Mouse (Mus musculus) heart, embryonic 12.5 days (tissue): Measurements from ENCODE around the gene Cbx1. TPM values are rescaled to one million over a fixed set of nuclear protein-coding genes. Genes with fewer than 3 reads are reported as not detected.
A peak's percentile ranks its signal among the peaks of the same experiment; 100 is the strongest.

Source experiments
- ATAC-seq: fragments of 200-750 bp; cut with Nextera tagmentation; 2 replicates; pipeline ENCODE4 v1.8.0; 2017; ENCODE audit warnings: moderate TSS enrichment, moderate library complexity; ENCODE audit not compliant: insufficient number of reproducible peaks, low FRiP score
- H3K27ac ChIP-seq: fragments of 300-500 bp; sonication (generic); 2 replicates; pipeline ENCODE4 v1.5.1; 2016; ENCODE audit warnings: mild to moderate bottlenecking, moderate library complexity; ENCODE audit not compliant: poor library complexity, severe bottlenecking
- H3K27me3 ChIP-seq: fragments of 300-500 bp; sonication (generic); replicated peaks from 2 replicates; pipeline ENCODE4 v1.6.1; 2016; ENCODE audit warnings: mild to moderate bottlenecking, moderate library complexity
- H3K36me3 ChIP-seq: fragments of 300-500 bp; sonication (generic); 2 replicates; pipeline ENCODE4 v1.6.1; 2016; ENCODE audit warnings: mild to moderate bottlenecking, moderate library complexity
- H3K4me1 ChIP-seq: fragments of 300-500 bp; sonication (generic); replicated peaks from 2 replicates; pipeline ENCODE4 v1.6.1; 2016; ENCODE audit warnings: mild to moderate bottlenecking
- H3K4me2 ChIP-seq: fragments of 300-500 bp; sonication (generic); 2 replicates; pipeline ENCODE4 v1.6.1; 2016; ENCODE audit warnings: mild to moderate bottlenecking, moderate library complexity
- H3K4me3 ChIP-seq: fragments of 300-500 bp; sonication (generic); 2 replicates; pipeline ENCODE4 v1.5.1; 2016; ENCODE audit warnings: mild to moderate bottlenecking
- H3K9ac ChIP-seq: fragments of 300-500 bp; sonication (generic); 2 replicates; pipeline ENCODE4 v1.6.1; 2016; ENCODE audit warnings: mild to moderate bottlenecking, moderate library complexity
- H3K9me3 ChIP-seq: fragments of 300-500 bp; sonication (generic); replicated peaks from 2 replicates; pipeline ENCODE4 v1.6.1; 2016; ENCODE audit warnings: mild to moderate bottlenecking, moderate library complexity
- WGBS: fragments of 180-500 bp; shearing (Covaris S2); methylation state at CpG from one replicate; pipeline ENCODE4 v1.1.7; 2016; 5-methylcytosine and 5-hydroxymethylcytosine counted together
- polyA plus RNA-seq: library from polyadenylated mRNA; unstranded; fragments of >200 nt; fragmentation: Nextera tagmentation; extraction: Ambion mirVana; gene quantifications from 2 replicates; pipeline ENCODE4 v1.2.1, GENCODE M21; 2016

The Cbx1 gene
- polyA plus RNA-seq, 1 experiment from 2014 or later, result 57.9 TPM

DNA sequence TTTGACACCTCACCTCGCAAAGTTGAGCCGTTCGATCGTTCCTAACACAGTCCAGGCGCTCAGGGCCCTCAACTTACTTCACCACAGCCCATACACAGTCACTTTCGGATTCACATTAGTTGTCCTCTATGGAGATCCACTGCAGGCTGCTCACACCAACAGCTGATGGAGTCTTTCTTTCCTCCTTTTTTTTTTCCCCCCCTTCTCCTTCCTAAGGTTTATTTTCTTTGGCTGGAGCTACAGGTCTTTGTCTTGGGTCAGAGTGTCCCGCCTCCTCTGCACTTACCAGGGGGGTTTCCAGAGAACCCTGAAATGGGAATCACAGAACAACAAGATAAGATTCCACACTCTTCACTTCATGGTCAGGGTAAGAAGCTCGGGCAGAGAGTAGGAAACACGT lies 39.0 kb downstream of the Cbx1 start:
- H3K4me1 ChIP-seq, result peaks cover 58% of the 10 kb centered on the region
- no peak for ATAC-seq
- H3K4me3 ChIP-seq, result peak overlapping the region; percentile 32
- H3K9me3 ChIP-seq, result no peaks in the 10 kb centered on the region
- no peaks in the 10 kb centered on the region for H3K27me3 ChIP-seq
- H3K9ac ChIP-seq, result peak overlapping the region; percentile 64
- peak overlapping the region; percentile 78 for H3K27ac ChIP-seq
- peak overlapping the region; percentile 99 for H3K4me2 ChIP-seq
- 51% methylated on average over 9 of the region's 9 CpGs for WGBS
- peaks cover 22% of the 10 kb centered on the region for H3K36me3 ChIP-seq

DNA sequence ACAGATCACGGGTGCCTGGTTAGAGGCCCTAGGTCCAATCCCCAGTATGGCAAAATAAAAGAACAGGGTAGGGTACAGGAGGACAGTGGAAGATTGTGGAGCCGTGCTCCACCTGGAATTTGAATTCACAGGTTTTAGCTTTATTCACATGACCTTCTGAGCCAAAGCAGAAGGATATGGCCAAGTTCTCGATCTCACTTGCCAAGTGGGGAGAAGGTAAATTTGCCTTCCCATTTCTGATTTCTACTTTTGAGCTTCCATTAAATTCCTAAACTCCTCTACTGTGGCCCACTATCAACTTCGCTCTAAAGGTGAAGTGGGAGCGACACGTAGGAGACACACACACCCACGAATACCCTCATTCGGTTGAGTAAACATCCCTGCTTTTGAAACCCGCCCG lies 40.0 kb downstream of the Cbx1 start:
- WGBS, result 10% methylated on average over 10 of the region's 10 CpGs
- Histone ChIP-seq H3K36me3 (peaks cover 21% of the 10 kb centered on the region), H3K4me3 (peak overlapping the region; percentile 83), H3K27ac (peak overlapping the region; percentile 100), H3K4me1 (peaks cover 48% of the 10 kb centered on the region), H3K4me2 (peak overlapping the region; percentile 92), H3K9ac (peak overlapping the region; percentile 94), H3K27me3 (no peaks in the 10 kb centered on the region), H3K9me3 (no peaks in the 10 kb centered on the region)
- no peak for ATAC-seq

DNA sequence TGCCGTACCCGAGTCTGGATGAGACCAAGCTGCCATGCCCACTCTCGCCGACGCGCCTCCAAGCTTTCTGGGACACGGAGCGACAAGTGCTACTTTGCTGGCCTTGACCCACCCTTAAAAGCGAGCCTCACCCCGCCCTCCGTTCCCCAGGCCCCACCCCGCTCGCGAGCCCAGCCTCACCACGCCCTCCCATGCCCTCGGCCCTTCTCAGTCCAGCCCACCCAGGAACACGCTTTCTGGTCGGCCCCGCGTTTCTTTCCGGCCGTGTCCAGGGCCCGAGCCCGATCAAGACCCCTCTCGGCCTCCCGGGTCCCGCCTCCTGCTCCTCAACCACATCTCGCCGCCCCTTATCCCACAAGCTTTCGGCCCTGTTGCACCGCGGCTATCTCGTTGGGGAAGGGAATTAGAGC lies 40.5 kb downstream of the Cbx1 start:
- WGBS, result under 1% methylated on average over 32 of the region's 33 CpGs
- peaks cover 21% of the 10 kb centered on the region for H3K36me3 ChIP-seq

DNA sequence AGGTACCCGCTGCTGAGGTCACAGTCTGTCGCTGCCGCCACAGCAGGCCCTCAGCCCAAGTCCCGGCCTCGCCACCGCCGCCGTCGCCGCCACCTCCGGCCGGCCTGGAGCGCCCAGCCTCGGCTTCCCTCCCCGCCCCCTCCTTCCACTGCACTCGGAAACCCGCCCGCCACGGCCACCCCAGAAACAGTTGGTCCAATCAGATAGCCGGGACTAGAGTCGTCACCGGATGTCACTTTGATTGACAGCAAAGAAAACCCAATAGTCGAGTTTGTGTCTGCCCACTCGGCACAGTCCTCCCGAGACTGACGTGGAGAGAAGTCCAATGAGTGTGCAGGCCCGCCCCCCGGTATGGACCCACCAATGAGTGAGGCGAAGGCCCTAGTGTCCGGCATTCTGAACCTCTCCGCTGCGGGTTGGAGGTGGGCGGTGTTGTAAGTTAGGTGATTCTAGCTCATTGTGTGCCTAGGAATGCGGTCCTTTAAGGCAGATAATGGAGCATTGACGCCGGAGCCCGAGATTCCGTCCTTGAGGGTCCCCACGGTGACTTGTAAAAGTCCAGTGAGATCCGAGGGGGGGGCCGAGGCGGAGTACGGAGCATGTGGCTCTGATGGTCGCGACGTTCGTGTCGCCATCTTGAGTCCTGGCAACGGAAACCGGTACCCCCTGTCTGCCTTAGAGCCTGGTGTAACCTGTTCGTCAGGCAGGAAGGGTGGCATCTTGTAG lies 41.0 kb downstream of the Cbx1 start, which contains the start of gene Nfe2l1:
Gene Nfe2l1, minus strand, starts transcription at position 156 of the 726 bp plus-strand sequence.
- Histone ChIP-seq H3K4me1 (peaks cover 39% of the 10 kb centered on the region), H3K4me3 (peak within 1 kb of the TSS; percentile 83), H3K9ac (peak within 1 kb of the TSS; percentile 94), H3K36me3 (peaks cover 21% of the 10 kb centered on the region), H3K27ac (peak within 1 kb of the TSS; percentile 100), H3K27me3 (no peaks in the 10 kb centered on the region), H3K4me2 (peak within 1 kb of the TSS; percentile 92), H3K9me3 (no peaks in the 10 kb centered on the region)
- ATAC-seq, result peak; percentile 98
- 0% methylated on average over 51 of the region's 51 CpGs for WGBS

More for the DNA sequence above, 40.5 kb downstream of the Cbx1 start:
- Histone ChIP-seq H3K4me2 (peak overlapping the region; percentile 92), H3K9me3 (no peaks in the 10 kb centered on the region), H3K4me3 (peak overlapping the region; percentile 83), H3K9ac (peak overlapping the region; percentile 94), H3K4me1 (peaks cover 45% of the 10 kb centered on the region), H3K27ac (peak overlapping the region; percentile 100), H3K27me3 (no peaks in the 10 kb centered on the region)
- ATAC-seq, result peak; percentile 89

DNA sequence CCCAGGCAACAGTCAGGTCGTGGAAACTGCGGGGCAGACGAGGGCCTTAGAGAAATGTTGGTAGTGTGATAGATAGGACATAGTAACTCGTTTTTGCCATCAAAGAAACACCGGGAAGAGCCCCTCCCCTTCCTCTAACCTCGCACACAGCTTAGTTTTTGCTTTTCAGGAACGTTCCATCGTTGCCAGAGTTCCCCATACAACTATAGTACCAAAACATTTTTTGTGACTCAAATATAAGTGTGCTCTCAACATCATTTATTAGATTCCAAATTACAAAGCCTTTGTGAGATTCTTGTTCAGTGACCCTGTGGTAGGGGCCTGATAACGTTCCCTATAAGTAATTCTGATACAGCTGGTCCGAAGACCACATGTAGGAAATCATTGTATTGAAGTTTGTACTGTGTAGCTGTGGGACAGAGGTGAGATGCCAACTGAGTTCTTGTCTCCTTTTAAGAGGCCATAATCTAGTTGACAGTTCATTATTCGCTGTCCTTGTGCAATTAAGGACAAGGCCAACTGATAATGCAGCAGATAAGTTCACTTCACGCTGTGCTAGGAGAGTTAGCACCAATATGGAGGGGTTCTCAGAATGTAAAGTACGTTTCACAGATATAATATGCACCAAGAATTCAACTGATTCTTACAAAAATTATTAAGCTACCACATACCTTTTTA lies 41.8 kb downstream of the Cbx1 start:
- 15% methylated on average over 13 of the region's 13 CpGs for WGBS
- Histone ChIP-seq H3K27me3 (no peaks in the 10 kb centered on the region), H3K27ac (peak overlapping the region; percentile 94), H3K4me2 (peak overlapping the region; percentile 71), H3K4me3 (peak overlapping the region; percentile 83), H3K36me3 (peaks cover 16% of the 10 kb centered on the region), H3K9ac (peak overlapping the region; percentile 72), H3K4me1 (peaks cover 32% of the 10 kb centered on the region), H3K9me3 (no peaks in the 10 kb centered on the region)
- ATAC-seq, result no peak

DNA sequence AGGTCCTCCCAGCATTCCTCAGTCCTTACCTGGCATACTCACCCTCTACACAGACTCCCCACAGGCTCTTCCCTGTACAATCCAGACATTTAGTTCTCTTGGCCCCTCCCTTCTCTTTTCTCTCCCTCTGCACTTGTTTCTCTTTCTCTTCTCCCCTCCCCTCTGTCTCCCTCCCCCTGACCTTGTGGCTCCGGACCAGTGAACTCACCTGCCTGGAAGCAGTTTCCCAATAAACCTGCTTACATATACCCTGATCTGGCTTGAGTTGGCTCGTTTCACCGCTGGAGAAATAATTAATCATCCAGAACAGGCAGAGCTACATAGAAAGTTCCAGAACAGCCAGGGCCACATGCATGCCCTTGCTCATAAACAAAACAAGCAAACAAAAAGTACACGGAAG lies 42.6 kb downstream of the Cbx1 start:
- ATAC-seq, result no peak
- H3K9ac ChIP-seq, result no peak overlapping the region
- H3K27ac ChIP-seq, result no peak overlapping the region
- H3K4me1 ChIP-seq, result peaks cover 24% of the 10 kb centered on the region
- peaks cover 10% of the 10 kb centered on the region for H3K36me3 ChIP-seq
- H3K4me3 ChIP-seq, result no peak overlapping the region
- H3K9me3 ChIP-seq, result no peaks in the 10 kb centered on the region
- no peaks in the 10 kb centered on the region for H3K27me3 ChIP-seq
- 78% methylated on average over 4 of the region's 4 CpGs for WGBS
- H3K4me2 ChIP-seq, result no peak overlapping the region

DNA sequence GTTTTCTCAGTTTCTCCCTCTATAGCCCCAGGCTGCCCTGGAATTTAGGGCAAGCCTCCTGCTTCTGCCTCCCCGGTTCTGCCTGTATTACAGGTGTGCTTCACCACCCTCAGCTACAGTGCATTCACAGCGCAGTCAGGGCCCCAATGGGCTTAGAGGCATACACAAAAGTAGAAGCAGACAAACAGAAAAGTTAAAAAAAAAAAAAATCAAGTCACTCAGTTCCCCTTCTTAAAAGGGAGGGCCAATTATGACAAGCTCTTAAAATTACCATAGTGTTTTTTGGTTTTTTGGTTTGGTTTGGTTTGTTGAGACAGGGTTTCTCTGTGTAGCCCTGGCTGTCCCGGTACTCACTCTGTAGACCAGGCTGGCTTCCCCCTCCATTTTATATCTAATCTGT lies 43.6 kb downstream of the Cbx1 start:
- Histone ChIP-seq H3K27me3 (peaks cover 8% of the 10 kb centered on the region; the same call in 1 of the 2 replicates), H3K4me2 (no peak overlapping the region), H3K9ac (no peak overlapping the region), H3K9me3 (no peaks in the 10 kb centered on the region), H3K27ac (no peak overlapping the region), H3K4me3 (no peak overlapping the region), H3K36me3 (peaks cover 3% of the 10 kb centered on the region), H3K4me1 (peaks cover 14% of the 10 kb centered on the region)
- 84% methylated on average over 3 of the region's 3 CpGs for WGBS
- no peak for ATAC-seq

DNA sequence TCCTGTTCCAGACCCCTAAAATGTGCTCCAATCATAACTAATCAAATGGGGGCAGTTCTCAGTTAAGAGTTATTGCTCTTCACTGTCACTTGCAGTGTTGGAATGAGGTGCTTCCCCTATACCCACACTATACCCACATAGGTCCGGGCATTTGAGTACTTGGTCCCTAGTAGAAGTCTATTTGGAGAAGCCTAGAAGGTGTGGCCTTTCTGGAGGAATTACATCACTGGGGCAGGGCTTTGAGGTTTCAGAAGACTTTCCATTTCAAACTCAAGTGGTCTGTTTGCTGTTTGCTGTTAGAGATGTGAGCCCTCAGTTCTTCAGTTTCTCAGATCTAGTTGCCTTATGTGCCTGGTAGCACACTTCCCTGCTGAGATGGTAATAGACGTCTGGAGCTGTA lies 44.0 kb downstream of the Cbx1 start:
- 57% methylated on average over 2 of the region's 2 CpGs for WGBS

DNA sequence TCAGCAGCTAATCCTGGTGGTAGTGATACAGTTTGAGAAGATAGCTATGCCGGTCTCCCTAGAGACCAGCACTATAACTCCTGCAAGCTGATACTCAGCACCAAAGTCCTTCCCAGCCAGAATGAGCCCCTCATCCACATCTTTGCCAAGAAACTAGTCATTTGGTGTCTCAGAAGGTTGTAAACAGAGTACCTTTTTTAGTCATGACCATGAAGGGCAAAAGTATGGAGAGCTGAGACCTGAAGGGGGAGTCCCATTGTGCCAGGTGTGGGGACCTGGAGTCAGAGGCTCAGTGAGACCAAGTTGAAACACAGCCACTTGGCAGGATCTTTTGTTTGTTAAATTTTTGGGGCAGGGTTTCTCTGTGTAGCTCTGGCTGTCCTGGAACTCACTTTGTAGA lies 45.2 kb downstream of the Cbx1 start:
- ATAC-seq, result no peak
- no peak overlapping the region for H3K27ac ChIP-seq
- no peaks in the 10 kb centered on the region for H3K36me3 ChIP-seq
- no peak overlapping the region for H3K4me3 ChIP-seq
- H3K27me3 ChIP-seq, result peaks cover 18% of the 10 kb centered on the region; the same call in 1 of the 2 replicates
- H3K9me3 ChIP-seq, result no peaks in the 10 kb centered on the region
- 78% methylated on average over 1 of the region's 1 CpGs for WGBS
- no peak overlapping the region for H3K4me2 ChIP-seq
- peaks cover 3% of the 10 kb centered on the region; the same call in 1 of the 2 replicates for H3K4me1 ChIP-seq
- H3K9ac ChIP-seq, result no peak overlapping the region

More for the DNA sequence above, 44.0 kb downstream of the Cbx1 start:
- H3K36me3 ChIP-seq, result no peaks in the 10 kb centered on the region
- ATAC-seq, result no peak
- H3K4me3 ChIP-seq, result no peak overlapping the region
- no peak overlapping the region for H3K9ac ChIP-seq
- no peaks in the 10 kb centered on the region for H3K9me3 ChIP-seq
- H3K27me3 ChIP-seq, result peaks cover 12% of the 10 kb centered on the region; the same call in 1 of the 2 replicates
- H3K27ac ChIP-seq, result no peak overlapping the region
- no peak overlapping the region for H3K4me2 ChIP-seq
- H3K4me1 ChIP-seq, result peaks cover 9% of the 10 kb centered on the region

DNA sequence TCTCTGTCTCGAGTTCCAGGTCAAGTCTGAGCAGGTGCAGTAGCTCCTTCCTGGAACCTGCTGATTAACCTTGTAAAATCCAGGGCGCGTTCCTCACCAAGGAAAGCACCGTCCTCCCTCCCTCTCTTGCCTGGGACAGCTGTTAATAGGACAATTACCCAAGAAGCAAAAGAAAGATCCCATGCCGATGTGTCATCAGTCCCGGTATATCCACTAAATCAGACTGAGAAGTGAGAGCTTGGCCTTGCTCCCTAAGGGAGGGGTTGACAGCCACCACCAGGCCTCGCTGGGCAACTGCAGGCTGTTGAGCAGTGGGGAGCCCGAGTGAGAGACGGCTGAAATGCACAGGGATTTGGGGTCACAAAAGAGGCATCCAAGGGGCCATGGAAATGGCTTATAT lies 48.4 kb downstream of the Cbx1 start:
- Histone ChIP-seq H3K4me3 (no peak overlapping the region), H3K9me3 (no peaks in the 10 kb centered on the region), H3K9ac (no peak overlapping the region), H3K27me3 (peaks cover 20% of the 10 kb centered on the region; the same call in 1 of the 2 replicates), H3K27ac (no peak overlapping the region), H3K4me2 (no peak overlapping the region), H3K4me1 (no peaks in the 10 kb centered on the region), H3K36me3 (no peaks in the 10 kb centered on the region)
- WGBS, result 33% methylated on average over 9 of the region's 9 CpGs
- ATAC-seq, result no peak

DNA sequence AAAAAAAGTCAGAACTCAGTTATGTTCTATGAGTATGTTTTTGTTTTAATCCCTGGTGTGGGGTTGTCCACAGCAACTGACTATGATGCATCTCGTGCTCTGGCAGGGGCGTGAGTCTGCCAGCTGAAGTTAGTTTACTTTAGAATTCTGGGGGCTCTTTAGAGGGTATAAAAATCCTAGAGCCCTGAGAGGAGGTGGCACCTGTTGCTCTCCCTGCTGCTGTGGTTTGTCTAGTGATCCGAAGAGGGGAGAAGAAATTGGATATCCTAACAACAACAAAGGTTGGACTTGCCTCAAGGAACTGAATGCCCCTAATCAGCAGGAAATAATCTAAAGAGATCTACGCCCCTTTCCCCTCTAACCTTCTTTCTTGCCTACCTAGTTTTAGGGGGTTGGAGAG lies 49.4 kb downstream of the Cbx1 start:
- H3K9me3 ChIP-seq, result no peaks in the 10 kb centered on the region
- H3K27ac ChIP-seq, result no peak overlapping the region
- no peak overlapping the region for H3K9ac ChIP-seq
- no peak overlapping the region for H3K4me2 ChIP-seq
- H3K4me3 ChIP-seq, result no peak overlapping the region
- no peaks in the 10 kb centered on the region for H3K36me3 ChIP-seq
- 59% methylated on average over 4 of the region's 4 CpGs for WGBS
- no peaks in the 10 kb centered on the region for H3K4me1 ChIP-seq
- H3K27me3 ChIP-seq, result peaks cover 20% of the 10 kb centered on the region; the same call in 1 of the 2 replicates
- no peak for ATAC-seq
